ENCODE assay signal across 30 mouse cellular contexts in the genomic region with DNA sequence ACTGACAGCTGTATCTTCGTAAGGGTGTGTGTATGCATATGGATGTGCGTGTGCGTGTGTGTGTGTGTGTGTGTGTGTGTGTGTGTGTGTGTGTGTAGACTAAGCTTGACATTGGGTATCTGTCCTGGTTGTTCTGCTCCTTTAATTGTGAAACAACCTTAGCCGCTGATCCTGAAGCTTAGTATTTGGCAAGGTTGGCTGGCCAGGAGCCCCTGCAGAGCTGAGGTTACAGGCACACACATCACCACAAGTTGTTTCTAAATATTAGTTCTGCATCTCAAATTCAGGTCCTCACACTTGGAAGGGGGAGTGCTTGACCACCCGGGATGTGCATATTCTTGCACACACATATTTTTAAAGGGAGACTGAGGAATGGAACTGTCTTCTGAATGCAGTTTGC.
"Had no signal": no experiment of that assay in that cellular context is flagged by ENCODE, and none has a peak within 500 bp of the region (broad histone marks: within the 10 kb centered on the region; RNA-seq: fewer than 3 reads in every experiment).

No protein-coding gene starts in this region.

- H3K4me3 ChIP-seq: heart, embryonic 12.5 days; heart, embryonic 13.5 days; heart, embryonic 15.5 days; hindbrain, embryonic 10.5 days; hindbrain, embryonic 12.5 days; hindbrain, embryonic 13.5 days; hindbrain, embryonic 15.5 days; intestine, embryonic 15.5 days; kidney, embryonic 15.5 days; layer of hippocampus, adult 2 months; left cerebral cortex, adult 2 months had no signal

- DNase-seq: heart, postnatal 10 days; heart, postnatal 14 days; heart, postnatal 36 days; heart, postnatal 4 days; kidney, adult 11 months; kidney, adult 18-20 months; kidney, adult 2 months; kidney, adult 8-10 months; kidney, adult 9 months; kidney, postnatal 10 days; kidney, postnatal 14 days; kidney, postnatal 25 days; kidney, postnatal 36 days; kidney, postnatal 4 days; layer of hippocampus, adult 9-11 months; layer of hippocampus, postnatal 36 days had no signal

- H3K27ac ChIP-seq: heart, embryonic 13.5 days; heart, embryonic 15.5 days; hindbrain, embryonic 10.5 days; hindbrain, embryonic 12.5 days; hindbrain, embryonic 13.5 days; hindbrain, embryonic 14.5 days; hindbrain, embryonic 15.5 days; hindbrain, postnatal 0 days; intestine, embryonic 15.5 days; kidney, embryonic 15.5 days; kidney, postnatal 0 days; layer of hippocampus, adult 2 months; left cerebral cortex, adult 2 months had no signal
